Mouse (Mus musculus): ENCODE data around the gene Ccl21a. TPM values are rescaled to one million over a fixed set of nuclear protein-coding genes. Genes with fewer than 3 reads are reported as not detected.
"Not testable (repeated sequence)": the region's sequence is repeated elsewhere in the genome, so short reads cannot be mapped to it uniquely, and the experiment has no call there.

Ccl21a gene
- total RNA-seq (2021) = 10 to 100 TPM in 1 of 2 experiments, 1 to 10 TPM in 1; 8.8 to 19.3 TPM
- long read RNA-seq, experiment 1, transcript Ccl21a-201 (4 exons, 870 nt) = major isoform, 5 of 5 reads
- long read RNA-seq, experiment 1, partial matches to known transcripts = 0 of 5 reads
- long read RNA-seq, experiment 1, other reads (novel, unspliced or antisense) = 0 of 5 reads
- long read RNA-seq, experiment 2, partial matches to known transcripts = 0 of 2 reads
- long read RNA-seq, experiment 2, other reads (novel, unspliced or antisense) = 0 of 2 reads

GRCm38 (mm10) chr4:42773893-42774292 is at the start of gene Ccl21a:
Ccl21a (minus strand) TSS chr4:42773993.
- not testable (repeated sequence) for DNase-seq

GRCm38 (mm10) chr4:42756477-42756876 is 17.3 kb downstream of the Ccl21a start, which contains the start of gene Ccl19:
Ccl19 (minus strand) TSS chr4:42756577.
- not testable (repeated sequence) for DNase-seq

- not testable (repeated sequence) for DNase-seq
Measured at GRCm38 (mm10) chr4:42735245-42735644, 38.5 kb downstream of the Ccl21a start, which contains the start of gene 4930578G10Rik. 4930578G10Rik (plus strand) TSS chr4:42735545.

Other genes with a start within 250 kb of the Ccl21a start
- not detected for gene Fam205a2, start 245.8 kb downstream of the Ccl21a start, total RNA-seq (2021)
- gene Gm10591, start 161.8 kb downstream of the Ccl21a start, total RNA-seq (2021) = not detected
- 1 to 10 TPM; 1.3 to 2.8 TPM for gene Gm2564, start 144.3 kb downstream of the Ccl21a start, total RNA-seq (2021)
- gene Ccl27b, start 118.7 kb downstream of the Ccl21a start, total RNA-seq (2021) = not detected
- not detected for gene Il11ra2, start 112.1 kb downstream of the Ccl21a start, total RNA-seq (2021)
- gene 4930578G10Rik, start 38.4 kb downstream of the Ccl21a start, total RNA-seq (2021) = under 1 TPM in 1 of 2 experiments, not detected in 1; 0.72 TPM
- gene Ccl19, start 17.4 kb downstream of the Ccl21a start, total RNA-seq (2021) = not detected
- not detected for gene Fam205a1, start 79.9 kb upstream of the Ccl21a start, total RNA-seq (2021)
- gene Gm12394, start 82.8 kb upstream of the Ccl21a start, total RNA-seq (2021) = not detected
- 1 to 10 TPM in 1 of 2 experiments, under 1 TPM in 1; 0.90 to 1.2 TPM for gene Fam205c, start 100.2 kb upstream of the Ccl21a start, total RNA-seq (2021)
- 1 to 10 TPM in 1 of 2 experiments, under 1 TPM in 1; 0.64 to 1.5 TPM for gene Phf24, start 142.7 kb upstream of the Ccl21a start, total RNA-seq (2021)
- gene Dnajb5, start 175.8 kb upstream of the Ccl21a start, total RNA-seq (2021) = 100 to 1,000 TPM; 143 to 183 TPM
- gene 1700022I11Rik, start 195.6 kb upstream of the Ccl21a start, total RNA-seq (2021) = not detected
- 100 to 1,000 TPM; 219 to 236 TPM for gene Vcp, start 226.5 kb upstream of the Ccl21a start, total RNA-seq (2021)
- 1 to 10 TPM; 1.0 to 2.4 TPM for gene Fancg, start 236.5 kb upstream of the Ccl21a start, total RNA-seq (2021)

Data from gastrocnemius, postnatal 25 days (tissue).